Mouse (Mus musculus): ENCODE data around the gene Stard5. TPM values are rescaled to one million over a fixed set of nuclear protein-coding genes. Genes with fewer than 3 reads are reported as not detected.

Stard5 gene
- total RNA-seq, 2 experiments from 2014 or later: 15.7 to 16.3 TPM

DNA sequence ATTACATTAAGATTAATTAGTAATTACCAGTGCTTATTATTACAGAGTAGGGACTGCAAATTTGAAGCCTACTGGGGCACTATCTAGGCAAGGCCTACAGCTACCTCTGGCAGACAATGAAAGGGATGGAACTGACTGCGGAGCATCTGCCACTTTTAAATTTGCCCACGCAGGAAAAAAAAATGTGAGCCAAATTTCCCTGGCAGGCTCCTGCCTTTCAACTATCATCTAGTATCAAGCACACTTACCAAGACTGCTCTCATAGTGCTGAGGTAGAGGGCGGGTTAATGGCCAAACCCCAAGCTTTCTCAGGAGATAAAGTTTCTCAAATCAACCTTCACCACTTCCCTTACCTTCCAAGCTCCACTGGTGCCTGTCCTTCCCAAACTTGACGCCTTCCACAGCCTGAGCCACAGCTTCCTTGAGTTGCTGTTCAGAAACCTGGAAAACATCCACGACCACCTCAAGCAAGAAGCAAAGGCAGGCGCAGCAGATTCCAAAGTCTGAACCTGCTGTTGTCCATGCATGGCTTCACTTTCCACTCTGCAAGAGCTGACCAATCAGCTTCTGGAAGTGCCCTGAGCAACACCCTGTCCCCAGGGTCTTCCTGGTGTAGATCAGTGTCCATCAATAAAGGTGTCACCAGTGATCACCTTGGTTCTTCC, 31.1 kb downstream of the Stard5 start:
- DNase-seq (ENCODE audit: low spot score in 2 of 2): peak; percentile 58 to 84

GRCm38 (mm10) chr7:83666087-83666595, 34.4 kb downstream of the Stard5 start:
- no peak for DNase-seq (ENCODE audit: low spot score in 2 of 2)

- DNase-seq (ENCODE audit: low spot score in 2 of 2): no peak
Measured at GRCm38 (mm10) chr7:83667936-83668645, 36.3 kb downstream of the Stard5 start.

- peak in 1 of 2 experiments; percentile 78 for DNase-seq (ENCODE audit: low spot score in 2 of 2)
Measured at GRCm38 (mm10) chr7:83668724-83669123, 37.0 kb downstream of the Stard5 start.

DNA sequence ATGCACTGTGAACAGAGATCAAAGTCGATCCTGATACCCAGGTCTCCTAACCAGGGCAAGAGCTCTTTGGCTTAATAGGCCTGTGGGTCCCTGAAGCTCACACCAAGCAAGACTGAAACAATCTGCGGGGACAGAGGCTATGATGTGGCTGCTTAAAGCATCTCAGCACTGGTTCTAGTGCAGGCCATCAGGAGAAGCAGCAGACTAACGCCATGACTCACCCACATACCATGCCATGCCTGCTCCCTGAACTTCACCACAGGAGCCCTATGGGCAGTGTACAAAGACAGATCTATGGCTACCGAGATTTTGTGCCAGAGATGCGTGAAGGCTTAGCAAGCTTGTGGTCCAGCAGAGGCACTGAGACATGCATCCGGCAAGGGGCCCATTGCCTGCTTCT, 39.8 kb downstream of the Stard5 start:
- DNase-seq (ENCODE audit: low spot score in 2 of 2): no peak

GRCm38 (mm10) chr7:83675545-83676254, 43.9 kb downstream of the Stard5 start:
- no peak for DNase-seq (ENCODE audit: low spot score in 2 of 2)

- no peak for DNase-seq (ENCODE audit: low spot score in 2 of 2)
Measured at GRCm38 (mm10) chr7:83677296-83677695, 45.5 kb downstream of the Stard5 start.

DNA sequence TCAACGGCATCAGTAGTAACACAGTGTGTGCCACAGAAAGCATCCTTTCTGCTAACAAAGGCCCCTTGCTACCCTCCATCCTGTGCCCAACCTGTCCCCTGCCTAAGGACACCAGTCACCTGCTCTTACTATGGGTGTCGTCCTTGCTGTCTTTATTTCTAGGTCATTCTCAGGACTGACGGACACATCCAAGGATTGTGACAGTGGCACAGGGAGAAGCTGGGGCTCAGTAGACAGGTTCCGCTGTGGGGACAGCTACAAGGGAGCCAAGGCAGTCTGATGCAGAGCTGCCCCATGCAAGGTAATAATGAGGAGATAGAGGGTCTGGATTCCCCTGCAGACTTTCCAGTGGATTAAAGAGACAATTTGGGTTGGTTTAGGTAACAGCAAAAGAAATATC, 46.7 kb downstream of the Stard5 start:
- DNase-seq (ENCODE audit: low spot score in 2 of 2): no peak

- peak; percentile 33 to 71 for DNase-seq (ENCODE audit: low spot score in 2 of 2)
Measured at GRCm38 (mm10) chr7:83682640-83683274, 51.0 kb downstream of the Stard5 start.

DNA sequence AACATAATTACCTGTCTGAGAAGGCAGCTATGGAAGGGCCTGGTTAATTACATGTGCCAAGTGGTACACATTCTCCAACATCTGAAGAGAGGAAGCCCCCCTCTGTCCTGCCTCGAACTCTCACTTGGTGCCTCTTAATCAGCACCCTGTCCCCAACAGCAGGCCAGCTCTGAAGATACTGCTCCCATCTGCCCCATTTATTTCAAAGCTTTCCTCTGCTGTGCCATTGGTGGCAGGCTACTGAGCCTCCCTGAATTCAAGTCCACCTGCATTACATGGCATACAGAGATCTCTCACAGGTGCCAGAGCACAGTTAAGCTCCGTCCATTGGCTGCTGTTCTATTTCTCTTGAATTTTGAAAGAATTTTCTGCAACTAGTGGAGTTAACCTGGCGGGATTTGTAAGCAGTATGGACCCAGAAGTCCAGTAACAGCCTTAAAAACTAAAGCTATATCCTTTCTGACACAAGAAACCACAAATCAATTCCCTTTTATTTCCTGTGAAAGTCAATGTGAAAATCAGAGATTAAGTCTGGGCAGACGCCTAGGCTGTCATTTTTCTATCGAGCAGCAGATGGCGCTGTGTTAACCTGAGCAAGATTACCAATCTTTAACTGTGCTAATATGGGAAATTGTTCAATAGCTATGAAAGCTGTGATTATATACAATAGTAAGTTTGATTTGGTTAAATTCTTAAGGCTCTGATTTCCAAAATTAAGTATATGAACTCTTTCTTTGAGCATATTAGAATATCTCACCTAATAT, 63.9 kb downstream of the Stard5 start:
- peak in 1 of 2 experiments; percentile 46 for DNase-seq (ENCODE audit: low spot score in 2 of 2)

GRCm38 (mm10) chr7:83699066-83699745, 67.4 kb downstream of the Stard5 start:
- no peak for DNase-seq (ENCODE audit: low spot score in 2 of 2)

Other genes starting within 250 kb of the Stard5 start
- under 1 TPM; 0.25 to 0.35 TPM for gene Tmc3, start 47.0 kb upstream of the Stard5 start, total RNA-seq (2021)
- 10 to 100 TPM; 57.5 to 62.0 TPM for gene Il16, start 113.8 kb downstream of the Stard5 start, total RNA-seq (2021)
- gene Cfap161, start 162.9 kb downstream of the Stard5 start, total RNA-seq (2021): 1 to 10 TPM; 1.7 to 2.2 TPM

Data from layer of hippocampus, adult 18-20 months (tissue).